Mouse (Mus musculus) midbrain, embryonic 14.5 days (tissue): Measurements from ENCODE around the gene Erbin. TPM values are rescaled to one million over a fixed set of nuclear protein-coding genes. Genes with fewer than 3 reads are reported as not detected.

Experiments
- ATAC-seq: fragments of 200-750 bp; cut with Nextera tagmentation; 2 replicates; pipeline ENCODE4 v1.8.0; 2017; ENCODE audit warnings: moderate number of reproducible peaks, moderate library complexity; ENCODE audit not compliant: low FRiP score, low TSS enrichment
- DNase-seq: peaks from one replicate; pipeline ENCODE4 v3.0.0-alpha.2; 2015
- H3K27ac ChIP-seq: fragments of 300-500 bp; sonication (generic); replicated peaks from 2 replicates; pipeline ENCODE4 v1.5.1; 2014; ENCODE audit warnings: mild to moderate bottlenecking, low read depth, low read length, moderate library complexity
- H3K27me3 ChIP-seq: fragments of 300-500 bp; sonication (generic); 2 replicates; pipeline ENCODE4 v1.6.1; 2014; ENCODE audit warnings: low read length, control low read depth, mixed read lengths; ENCODE audit not compliant: control insufficient read depth, insufficient read depth
- H3K36me3 ChIP-seq: fragments of 300-500 bp; sonication (generic); 2 replicates; pipeline ENCODE4 v1.6.1; 2014; ENCODE audit warnings: low read length, control low read depth; ENCODE audit not compliant: control insufficient read depth, insufficient read depth
- H3K4me1 ChIP-seq: fragments of 300-500 bp; sonication (generic); 2 replicates; pipeline ENCODE4 v1.6.1; 2014; ENCODE audit warnings: mild to moderate bottlenecking, antibody characterized with exemption, low read length, control low read depth; ENCODE audit not compliant: control insufficient read depth, insufficient read depth
- H3K4me2 ChIP-seq: fragments of 300-500 bp; sonication (generic); 2 replicates; pipeline ENCODE4 v1.6.1; 2014; ENCODE audit warnings: mild to moderate bottlenecking, low read length, moderate library complexity
- H3K4me3 ChIP-seq: fragments of 300-500 bp; sonication (generic); replicated peaks from 2 replicates; pipeline ENCODE4 v1.5.1; 2014; ENCODE audit warnings: low read depth, low read length
- H3K9ac ChIP-seq: fragments of 300-500 bp; sonication (generic); replicated peaks from 2 replicates; pipeline ENCODE4 v1.6.1; 2014; ENCODE audit warnings: mild to moderate bottlenecking, low read length, moderate library complexity
- H3K9me3 ChIP-seq: fragments of 300-500 bp; sonication (generic); 2 replicates; pipeline ENCODE4 v1.6.1; 2016; ENCODE audit warnings: low read length, control low read depth, mixed read lengths; ENCODE audit not compliant: control insufficient read depth
- WGBS: fragments of 180-500 bp; shearing (Covaris S2); extraction: QIAGEN DNeasy Blood & Tissue Kit; methylation state at CpG from one replicate; pipeline ENCODE4 v1.1.7; 2014; 5-methylcytosine and 5-hydroxymethylcytosine counted together
- polyA plus RNA-seq: library from polyadenylated mRNA; unstranded; fragments of >200 nt; fragmentation: Nextera tagmentation; extraction: Ambion mirVana; gene quantifications from 2 replicates; pipeline ENCODE4 v1.2.1, GENCODE M21; 2014

Gene Erbin
- polyA plus RNA-seq, 1 experiment from 2014 or later: 21.7 TPM

GRCm38 (mm10) chr13:103862041-103862440 is 58.3 kb downstream of the Erbin start:
- Histone ChIP-seq H3K4me2 (no peak overlapping the region), H3K4me1 (no peaks in the 10 kb centered on the region), H3K27ac (no peak overlapping the region), H3K36me3 (peaks cover 19% of the 10 kb centered on the region), H3K27me3 (no peaks in the 10 kb centered on the region), H3K9ac (no peak overlapping the region), H3K9me3 (no peaks in the 10 kb centered on the region), H3K4me3 (no peak overlapping the region)
- DNase-seq (no peak), ATAC-seq (no peak)
- 76% methylated on average over 4 of the region's 4 CpGs for WGBS

GRCm38 (mm10) chr13:103859041-103859440 is 61.3 kb downstream of the Erbin start:
- 96% methylated on average over 2 of the region's 2 CpGs for WGBS
- no peak for ATAC-seq
- Histone ChIP-seq H3K4me1 (no peaks in the 10 kb centered on the region), H3K36me3 (peaks cover 27% of the 10 kb centered on the region), H3K4me3 (no peak overlapping the region), H3K27me3 (no peaks in the 10 kb centered on the region), H3K9ac (no peak overlapping the region), H3K4me2 (no peak overlapping the region), H3K27ac (no peak overlapping the region), H3K9me3 (no peaks in the 10 kb centered on the region)
- no peak for DNase-seq

- DNase-seq (no peak), ATAC-seq (no peak)
- Histone ChIP-seq H3K4me2 (no peak overlapping the region), H3K27ac (no peak overlapping the region), H3K9me3 (no peaks in the 10 kb centered on the region), H3K4me1 (no peaks in the 10 kb centered on the region), H3K27me3 (no peaks in the 10 kb centered on the region), H3K4me3 (no peak overlapping the region), H3K36me3 (peaks cover 45% of the 10 kb centered on the region), H3K9ac (no peak overlapping the region)
- WGBS: 91% methylated on average over 2 of the region's 2 CpGs
Observed at GRCm38 (mm10) chr13:103847614-103848013, 72.7 kb downstream of the Erbin start.

- H3K9me3 ChIP-seq: no peaks in the 10 kb centered on the region
- H3K27ac ChIP-seq: no peak overlapping the region
- ATAC-seq: no peak
- DNase-seq: no peak
- H3K4me2 ChIP-seq: no peak overlapping the region
- WGBS: 95% methylated on average over 5 of the region's 5 CpGs
- no peaks in the 10 kb centered on the region for H3K4me1 ChIP-seq
- no peak overlapping the region for H3K9ac ChIP-seq
- H3K27me3 ChIP-seq: no peaks in the 10 kb centered on the region
- no peak overlapping the region for H3K4me3 ChIP-seq
- H3K36me3 ChIP-seq: peaks cover 71% of the 10 kb centered on the region
Observed at GRCm38 (mm10) chr13:103841287-103842201, 78.8 kb downstream of the Erbin start.

DNA sequence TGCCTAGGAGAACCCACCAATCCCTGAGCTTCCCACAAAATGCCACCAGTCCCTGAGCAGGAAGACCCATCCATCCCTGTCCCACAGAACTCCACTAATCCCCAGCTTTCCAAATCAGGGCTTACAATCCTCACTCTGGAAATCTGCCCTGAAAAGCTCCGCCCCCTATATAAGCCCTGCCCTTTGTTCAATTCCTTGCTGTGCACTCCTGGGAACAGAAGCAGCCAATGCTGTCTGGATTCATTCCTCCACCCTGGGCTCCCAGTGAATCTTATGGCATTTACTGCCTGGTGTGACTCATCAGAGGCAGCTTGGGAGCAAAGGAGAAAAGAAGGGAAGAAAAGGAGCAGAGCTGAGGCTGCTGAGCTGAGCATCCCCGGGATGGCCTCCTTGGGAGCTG is 81.7 kb downstream of the Erbin start:
- no peaks in the 10 kb centered on the region for H3K9me3 ChIP-seq
- no peaks in the 10 kb centered on the region for H3K4me1 ChIP-seq
- H3K4me3 ChIP-seq: no peak overlapping the region
- 59% methylated on average over 2 of the region's 2 CpGs for WGBS
- no peak overlapping the region for H3K9ac ChIP-seq
- no peak overlapping the region for H3K27ac ChIP-seq
- no peak for DNase-seq
- peaks cover 72% of the 10 kb centered on the region for H3K36me3 ChIP-seq
- H3K27me3 ChIP-seq: no peaks in the 10 kb centered on the region
- no peak for ATAC-seq
- H3K4me2 ChIP-seq: no peak overlapping the region

- Histone ChIP-seq H3K36me3 (peaks cover 36% of the 10 kb centered on the region), H3K9me3 (no peaks in the 10 kb centered on the region), H3K4me2 (no peak overlapping the region), H3K4me3 (no peak overlapping the region), H3K9ac (no peak overlapping the region), H3K27me3 (no peaks in the 10 kb centered on the region), H3K4me1 (no peaks in the 10 kb centered on the region), H3K27ac (no peak overlapping the region)
- WGBS: 97% methylated on average over 2 of the region's 2 CpGs
- ATAC-seq: no peak
- DNase-seq: no peak
Observed at GRCm38 (mm10) chr13:103829623-103830135, 90.6 kb downstream of the Erbin start.

GRCm38 (mm10) chr13:103822270-103822669 is 98.0 kb downstream of the Erbin start:
- DNase-seq (no peak), ATAC-seq (no peak)
- Histone ChIP-seq H3K4me1 (no peaks in the 10 kb centered on the region), H3K36me3 (peaks cover 31% of the 10 kb centered on the region), H3K4me2 (no peak overlapping the region), H3K9me3 (no peaks in the 10 kb centered on the region), H3K9ac (no peak overlapping the region), H3K27me3 (no peaks in the 10 kb centered on the region), H3K27ac (no peak overlapping the region), H3K4me3 (no peak overlapping the region)
- WGBS: 95% methylated on average over 1 of the region's 1 CpGs

DNA sequence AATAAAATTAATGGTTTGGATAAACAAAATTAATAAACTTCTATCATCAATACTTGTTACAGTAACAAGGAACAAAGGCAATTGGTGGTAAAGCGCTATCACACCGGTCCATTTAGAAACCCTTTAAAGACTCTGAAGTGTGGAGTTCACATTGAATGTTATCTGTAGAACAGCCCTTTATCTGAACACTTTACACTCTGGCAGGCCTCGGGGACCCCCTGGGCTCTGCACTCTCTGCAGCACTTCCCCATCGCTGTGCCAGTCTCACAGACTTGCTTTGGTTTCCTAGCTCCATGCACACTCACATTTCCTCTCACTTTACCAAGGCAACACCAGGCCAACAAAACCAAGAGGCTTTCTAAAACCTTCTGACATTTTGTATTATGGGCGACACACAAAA is 100.9 kb downstream of the Erbin start:
- no peak overlapping the region for H3K4me2 ChIP-seq
- no peak overlapping the region for H3K4me3 ChIP-seq
- H3K27ac ChIP-seq: no peak overlapping the region
- no peaks in the 10 kb centered on the region for H3K9me3 ChIP-seq
- no peaks in the 10 kb centered on the region for H3K27me3 ChIP-seq
- WGBS: 85% methylated on average over 5 of the region's 5 CpGs
- ATAC-seq (no peak), DNase-seq (no peak)
- H3K36me3 ChIP-seq: peaks cover 31% of the 10 kb centered on the region
- no peak overlapping the region for H3K9ac ChIP-seq
- no peaks in the 10 kb centered on the region for H3K4me1 ChIP-seq

- Histone ChIP-seq H3K9me3 (no peaks in the 10 kb centered on the region), H3K4me3 (no peak overlapping the region), H3K27ac (no peak overlapping the region), H3K4me2 (no peak overlapping the region), H3K36me3 (peaks cover 31% of the 10 kb centered on the region), H3K4me1 (no peaks in the 10 kb centered on the region), H3K27me3 (no peaks in the 10 kb centered on the region), H3K9ac (no peak overlapping the region)
- DNase-seq: no peak
- 89% methylated on average over 3 of the region's 3 CpGs for WGBS
- ATAC-seq: no peak
Observed at GRCm38 (mm10) chr13:103817935-103818334, 102.4 kb downstream of the Erbin start.
